Mouse (Mus musculus) stomach, postnatal 0 days (tissue): ENCODE data around the gene Rpn1. TPM values are rescaled to one million over a fixed set of nuclear protein-coding genes. Genes with fewer than 3 reads are reported as not detected.
A peak's percentile ranks its signal among the peaks of the same experiment; 100 is the strongest.

ENCODE experiments used
- ATAC-seq: fragments of 200-750 bp; cut with Nextera tagmentation; 2 replicates; pipeline ENCODE4 v1.8.0; 2017; ENCODE audit not compliant: low FRiP score, low TSS enrichment
- DNase-seq: peaks from one replicate; pipeline ENCODE4 v3.0.0-alpha.2; 2016; ENCODE audit warnings: low spot score
- H3K27ac ChIP-seq: fragments of 300-500 bp; sonication (generic); replicated peaks from 2 replicates; pipeline ENCODE4 v1.5.1; 2014; ENCODE audit warnings: mild to moderate bottlenecking, control low read depth
- H3K27me3 ChIP-seq: fragments of 300-500 bp; sonication (generic); 2 replicates; pipeline ENCODE4 v1.6.1; 2014; ENCODE audit warnings: low read length; ENCODE audit not compliant: control insufficient read depth, insufficient read depth
- H3K36me3 ChIP-seq: fragments of 300-500 bp; sonication (generic); 2 replicates; pipeline ENCODE4 v1.6.1; 2014; ENCODE audit warnings: low read length, mixed read lengths; ENCODE audit not compliant: control insufficient read depth, insufficient read depth
- H3K4me1 ChIP-seq: fragments of 300-500 bp; sonication (generic); replicated peaks from 2 replicates; pipeline ENCODE4 v1.6.1; 2014; ENCODE audit warnings: antibody characterized with exemption; ENCODE audit not compliant: control insufficient read depth, insufficient read depth
- H3K4me2 ChIP-seq: fragments of 300-500 bp; sonication (generic); replicated peaks from 2 replicates; pipeline ENCODE4 v1.6.1; 2014; ENCODE audit warnings: low read depth, mild to moderate bottlenecking, control low read depth, moderate library complexity
- H3K4me3 ChIP-seq: fragments of 300-500 bp; sonication (generic); 2 replicates; pipeline ENCODE4 v1.5.1; 2014; ENCODE audit warnings: low read depth, low read length, control low read depth
- H3K9ac ChIP-seq: fragments of 300-500 bp; sonication (generic); 2 replicates; pipeline ENCODE4 v1.6.1; 2014; ENCODE audit warnings: mild to moderate bottlenecking, low read length, control low read depth, mixed read lengths
- H3K9me3 ChIP-seq: fragments of 300-500 bp; sonication (generic); 2 replicates; pipeline ENCODE4 v1.6.1; 2016; ENCODE audit warnings: low read length; ENCODE audit not compliant: control insufficient read depth
- CTCF ChIP-seq: IDR thresholded peaks from 2 replicates; pipeline ENCODE4 v1.5.1; 2016; ENCODE audit warnings: antibody characterized with exemption, low read depth, mild to moderate bottlenecking, moderate library complexity
- EP300 ChIP-seq: optimal IDR thresholded peaks from 2 replicates; pipeline ENCODE3; 2016; ENCODE audit warnings: antibody characterized with exemption
- WGBS: fragments of 180-500 bp; shearing (Covaris S2); extraction: QIAGEN DNeasy Blood & Tissue Kit; methylation state at CpG from one replicate; pipeline ENCODE4 v1.1.7; 2014; 5-methylcytosine and 5-hydroxymethylcytosine counted together
- polyA plus RNA-seq: library from polyadenylated mRNA; unstranded; fragments of >200 nt; fragmentation: Nextera tagmentation; extraction: Ambion mirVana; gene quantifications from 2 replicates; pipeline ENCODE4 v1.2.1, GENCODE M21; 2015

The Rpn1 gene
- polyA plus RNA-seq, 1 experiment from 2014 or later, result 266 TPM

- Histone ChIP-seq H3K27me3 (no peaks in the 10 kb centered on the region), H3K36me3 (no peaks in the 10 kb centered on the region), H3K27ac (peak overlapping the region; percentile 0; the same call in 1 of the 2 replicates), H3K9me3 (no peaks in the 10 kb centered on the region), H3K4me2 (no peak overlapping the region), H3K4me3 (no peak overlapping the region), H3K4me1 (no peaks in the 10 kb centered on the region), H3K9ac (no peak overlapping the region)
- no peak for TF ChIP-seq EP300
- TF ChIP-seq CTCF, result no peak
- peak; percentile 69 for ATAC-seq
- DNase-seq, result peak; percentile 40
- WGBS, result 44% methylated on average over 11 of the region's 11 CpGs
Measured at GRCm38 (mm10) chr6:88053228-88054080, 30.8 kb upstream of the Rpn1 start.

GRCm38 (mm10) chr6:88054081-88054835 is 30.0 kb upstream of the Rpn1 start:
- no peak overlapping the region for H3K4me3 ChIP-seq
- 0 out of 2 replicates have a peak overlapping the region, but pooled peaks have one; percentile 0 for H3K27ac ChIP-seq
- no peaks in the 10 kb centered on the region for H3K4me1 ChIP-seq
- no peaks in the 10 kb centered on the region for H3K27me3 ChIP-seq
- DNase-seq (peak; percentile 52), ATAC-seq (no peak)
- 48% methylated on average over 9 of the region's 9 CpGs for WGBS
- TF ChIP-seq CTCF (no peak), EP300 (no peak)
- no peak overlapping the region for H3K4me2 ChIP-seq
- no peaks in the 10 kb centered on the region for H3K9me3 ChIP-seq
- no peaks in the 10 kb centered on the region for H3K36me3 ChIP-seq
- no peak overlapping the region for H3K9ac ChIP-seq

- H3K27ac ChIP-seq, result no peak overlapping the region
- H3K9me3 ChIP-seq, result no peaks in the 10 kb centered on the region
- no peaks in the 10 kb centered on the region for H3K4me1 ChIP-seq
- WGBS, result 58% methylated on average over 5 of the region's 5 CpGs
- no peak overlapping the region for H3K4me2 ChIP-seq
- ATAC-seq (no peak), DNase-seq (no peak)
- no peaks in the 10 kb centered on the region for H3K36me3 ChIP-seq
- TF ChIP-seq CTCF (no peak), EP300 (no peak)
- no peaks in the 10 kb centered on the region for H3K27me3 ChIP-seq
- no peak overlapping the region for H3K4me3 ChIP-seq
- no peak overlapping the region for H3K9ac ChIP-seq
Measured at GRCm38 (mm10) chr6:88055663-88056062, 28.6 kb upstream of the Rpn1 start.

GRCm38 (mm10) chr6:88056866-88057265 is 27.4 kb upstream of the Rpn1 start:
- H3K36me3 ChIP-seq, result no peaks in the 10 kb centered on the region
- no peak overlapping the region for H3K4me3 ChIP-seq
- H3K9ac ChIP-seq, result no peak overlapping the region
- no peaks in the 10 kb centered on the region for H3K4me1 ChIP-seq
- H3K9me3 ChIP-seq, result no peaks in the 10 kb centered on the region
- DNase-seq (no peak), ATAC-seq (no peak)
- WGBS, result 76% methylated on average over 5 of the region's 5 CpGs
- H3K4me2 ChIP-seq, result no peak overlapping the region
- H3K27me3 ChIP-seq, result no peaks in the 10 kb centered on the region
- H3K27ac ChIP-seq, result no peak overlapping the region
- TF ChIP-seq EP300 (no peak), CTCF (no peak)

DNA sequence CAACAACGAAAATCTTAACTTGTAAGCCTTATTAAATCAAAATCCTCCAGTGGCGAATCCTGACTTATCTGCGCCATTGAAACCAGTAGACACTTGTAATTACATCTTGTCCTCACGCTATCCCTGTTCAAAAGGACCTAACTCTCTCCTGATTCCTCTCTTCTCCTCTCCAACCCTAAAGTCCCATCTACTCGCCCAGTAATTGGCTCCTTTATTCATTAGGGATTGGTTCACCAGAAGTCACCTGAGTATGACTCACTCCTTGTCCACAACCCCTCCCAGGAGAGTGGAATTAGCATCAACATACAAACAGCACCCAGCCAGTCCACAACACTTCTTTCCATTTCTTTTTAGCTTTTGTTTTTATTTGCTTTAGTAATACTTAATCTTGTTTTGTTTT is 24.4 kb upstream of the Rpn1 start:
- no peak for ATAC-seq
- Histone ChIP-seq H3K4me1 (no peaks in the 10 kb centered on the region), H3K27me3 (no peaks in the 10 kb centered on the region), H3K4me3 (no peak overlapping the region), H3K36me3 (no peaks in the 10 kb centered on the region), H3K27ac (no peak overlapping the region), H3K9ac (no peak overlapping the region), H3K4me2 (no peak overlapping the region), H3K9me3 (no peaks in the 10 kb centered on the region)
- TF ChIP-seq EP300, result no peak
- TF ChIP-seq CTCF, result no peak
- WGBS, result 74% methylated on average over 5 of the region's 5 CpGs
- DNase-seq, result no peak

DNA sequence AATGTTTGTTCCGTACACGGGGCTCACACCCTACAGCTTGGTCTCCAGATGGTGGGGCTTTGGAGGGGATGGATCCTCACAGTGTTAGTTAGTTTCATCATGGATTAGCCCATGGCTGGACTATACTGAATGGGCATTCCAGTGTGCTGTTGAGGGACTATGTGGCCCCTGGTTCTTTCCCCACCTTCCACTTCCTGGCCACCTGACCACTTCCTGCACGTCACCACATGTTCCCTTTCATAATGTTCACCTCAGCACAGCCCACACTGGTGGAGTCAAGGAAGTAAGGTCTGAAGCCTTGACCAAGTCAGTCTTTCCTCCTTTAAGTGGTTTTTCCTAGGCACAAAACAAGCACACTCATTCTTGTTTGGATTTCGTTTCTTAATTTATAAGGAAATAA is 23.7 kb upstream of the Rpn1 start:
- WGBS, result 75% methylated on average over 4 of the region's 4 CpGs
- DNase-seq, result no peak
- Histone ChIP-seq H3K4me2 (no peak overlapping the region), H3K9ac (no peak overlapping the region), H3K27ac (no peak overlapping the region), H3K27me3 (no peaks in the 10 kb centered on the region), H3K36me3 (no peaks in the 10 kb centered on the region), H3K9me3 (no peaks in the 10 kb centered on the region), H3K4me1 (no peaks in the 10 kb centered on the region), H3K4me3 (no peak overlapping the region)
- TF ChIP-seq EP300 (no peak), CTCF (no peak)
- ATAC-seq, result no peak
